Mouse (Mus musculus) lung, adult 2 months (tissue): ENCODE results near the gene Palmd. TPM values are rescaled to one million over a fixed set of nuclear protein-coding genes. Genes with fewer than 3 reads are reported as not detected.
A peak's percentile ranks its signal among the peaks of the same experiment; 100 is the strongest.

Source experiments
- DNase-seq: peaks from one replicate; pipeline ENCODE4 v3.0.0; 2022
- H3K4me1 ChIP-seq: fragments of 200-500 bp; 2 replicates; pipeline ENCODE4 v1.6.1; 2011; ENCODE audit warnings: low read length; ENCODE audit not compliant: control insufficient read depth, insufficient read depth
- H3K4me3 ChIP-seq: fragments of 200-500 bp; replicated peaks from 2 replicates; pipeline ENCODE3; 2011; ENCODE audit warnings: low read depth, mild to moderate bottlenecking, control low read depth, low read length; ENCODE audit errors: extremely low read depth
- CTCF ChIP-seq: fragments of 200-500 bp; IDR thresholded peaks from 2 replicates; pipeline ENCODE4 v1.5.1; 2011; ENCODE audit warnings: mild to moderate bottlenecking, low read length, control low read depth; ENCODE audit not compliant: insufficient read depth
- POLR2A ChIP-seq: fragments of 200-500 bp; IDR thresholded peaks from 2 replicates; pipeline ENCODE4 v1.6.1; 2011; ENCODE audit warnings: low read depth, mild to moderate bottlenecking, control low read depth, low read length, borderline replicate concordance; ENCODE audit errors: extremely low read depth
- WGBS: fragments of 180-500 bp; shearing (Covaris S2); methylation state at CpG from one replicate; pipeline ENCODE4 v1.1.7; 2018; 5-methylcytosine and 5-hydroxymethylcytosine counted together
- polyA plus RNA-seq: library from polyadenylated mRNA; depleted of rRNA; stranded (reverse); fragments of >200 nt; gene quantifications from 2 replicates; pipeline ENCODE4 v1.2.3, GENCODE M21; 2012; rRNA removed

The Palmd gene
- polyA plus RNA-seq, 1 experiment, result 10.5 TPM

GRCm38 (mm10) chr3:116882221-116882960, 86.4 kb downstream of the Palmd start:
- DNase-seq, result peak; percentile 30
- 77% methylated on average over 14 of the region's 14 CpGs for WGBS

GRCm38 (mm10) chr3:116870372-116870771, 98.4 kb downstream of the Palmd start:
- no peak for DNase-seq
- H3K4me3 ChIP-seq, result no peak overlapping the region
- WGBS, result 67% methylated on average over 3 of the region's 3 CpGs
- H3K4me1 ChIP-seq, result no peaks in the 10 kb centered on the region
- TF ChIP-seq POLR2A, result no peak
- no peak for TF ChIP-seq CTCF

More at GRCm38 (mm10) chr3:116882221-116882960, 86.4 kb downstream of the Palmd start:
- H3K4me1 ChIP-seq, result no peaks in the 10 kb centered on the region
- H3K4me3 ChIP-seq, result no peak overlapping the region
- TF ChIP-seq POLR2A (no peak), CTCF (no peak)

Other genes starting within 250 kb of the Palmd start
- gene Agl, start 160.8 kb downstream of the Palmd start, polyA plus RNA-seq, result 4.2 and 9.2 TPM in 2 replicates
- gene Frrs1, start 109.5 kb downstream of the Palmd start, polyA plus RNA-seq, result 12.3 and 23.4 TPM in 2 replicates
- gene 4930455H04Rik, start 720 bp downstream of the Palmd start, polyA plus RNA-seq, result not detected in 2 replicates